Mouse (Mus musculus) G1E (cell line): ENCODE measurements around the gene Synrg.

ENCODE experiments used
- CTCF ChIP-seq: IDR thresholded peaks from 2 replicates; pipeline ENCODE4 v1.5.1; 2012; ENCODE audit warnings: low read depth, low read length, inconsistent platforms, mixed read lengths
- GATA1 ChIP-seq: IDR thresholded peaks from 2 replicates; pipeline ENCODE4 v1.6.1; 2012; ENCODE audit warnings: borderline replicate concordance, low read length, inconsistent platforms, mixed read lengths
- GATA2 ChIP-seq: IDR thresholded peaks from 2 replicates; pipeline ENCODE4 v1.6.1; 2012; ENCODE audit warnings: low read depth, low read length, inconsistent platforms, borderline replicate concordance
- POLR2AphosphoS5 ChIP-seq: IDR thresholded peaks from 2 replicates; pipeline ENCODE4 v1.6.1; 2012; ENCODE audit warnings: low read depth, low read length, inconsistent platforms; ENCODE audit not compliant: insufficient replicate concordance
- TAL1 ChIP-seq: conservative IDR thresholded peaks from 2 replicates; pipeline ENCODE4 v1.6.1; 2012; ENCODE audit warnings: low read depth, low read length, inconsistent platforms, mixed read lengths

- TF ChIP-seq CTCF = no peak
- no peak for TF ChIP-seq POLR2AphosphoS5
- no peak for TF ChIP-seq TAL1
- no peak for TF ChIP-seq GATA1
- no peak for TF ChIP-seq GATA2
Measured at GRCm38 (mm10) chr11:84059784-84060183, 95.6 kb downstream of the Synrg start.
